Mouse (Mus musculus): ENCODE data around the gene Fbln2.
"Not testable (repeated sequence)": the region's sequence is repeated elsewhere in the genome, so short reads cannot be mapped to it uniquely, and the experiment has no call there.

Fbln2 gene

GRCm38 (mm10) chr6:91212155-91212554 lies at the start of gene Fbln2:
Gene Fbln2, plus strand, starts transcription at chr6:91212455.
- DNase-seq (ENCODE audit: low read depth), result not testable (repeated sequence)

GRCm38 (mm10) chr6:91163195-91163911 lies 48.9 kb upstream of the Fbln2 start:
- DNase-seq (ENCODE audit: low read depth), result no peak

- peak; percentile 54 for DNase-seq (ENCODE audit: low read depth)
Observed at GRCm38 (mm10) chr6:91164584-91164983, 47.7 kb upstream of the Fbln2 start.

GRCm38 (mm10) chr6:91165210-91165609 lies 47.0 kb upstream of the Fbln2 start:
- DNase-seq (ENCODE audit: low read depth), result peak; percentile 87

- no peak for DNase-seq (ENCODE audit: low read depth)
Observed at GRCm38 (mm10) chr6:91167828-91168227, 44.4 kb upstream of the Fbln2 start.

GRCm38 (mm10) chr6:91169129-91169528 lies 43.1 kb upstream of the Fbln2 start:
- no peak for DNase-seq (ENCODE audit: low read depth)

GRCm38 (mm10) chr6:91171396-91171895 lies 40.8 kb upstream of the Fbln2 start:
- no peak for DNase-seq (ENCODE audit: low read depth)

GRCm38 (mm10) chr6:91172381-91172780 lies 39.9 kb upstream of the Fbln2 start:
- no peak for DNase-seq (ENCODE audit: low read depth)

- peak; percentile 90 for DNase-seq (ENCODE audit: low read depth)
Observed at GRCm38 (mm10) chr6:91173221-91173880, 38.9 kb upstream of the Fbln2 start.

GRCm38 (mm10) chr6:91174211-91174610 lies 38.0 kb upstream of the Fbln2 start:
- no peak for DNase-seq (ENCODE audit: low read depth)

- DNase-seq (ENCODE audit: low read depth), result peak; percentile 69
Observed at GRCm38 (mm10) chr6:91180767-91181171, 31.5 kb upstream of the Fbln2 start.

- DNase-seq (ENCODE audit: low read depth), result no peak
Observed at GRCm38 (mm10) chr6:91181320-91181719, 30.9 kb upstream of the Fbln2 start.

- DNase-seq (ENCODE audit: low read depth), result no peak
Observed at GRCm38 (mm10) chr6:91182075-91182490, 30.2 kb upstream of the Fbln2 start.

- DNase-seq (ENCODE audit: low read depth), result no peak
Observed at GRCm38 (mm10) chr6:91183041-91183440, 29.2 kb upstream of the Fbln2 start.

- DNase-seq (ENCODE audit: low read depth), result peak; percentile 45
Observed at GRCm38 (mm10) chr6:91183980-91184379, 28.3 kb upstream of the Fbln2 start.

GRCm38 (mm10) chr6:91184776-91185175 lies 27.5 kb upstream of the Fbln2 start:
- DNase-seq (ENCODE audit: low read depth), result no peak

- DNase-seq (ENCODE audit: low read depth), result no peak
Observed at GRCm38 (mm10) chr6:91185502-91185901, 26.8 kb upstream of the Fbln2 start.

GRCm38 (mm10) chr6:91186161-91186931 lies 25.9 kb upstream of the Fbln2 start:
- peak; percentile 50 for DNase-seq (ENCODE audit: low read depth)

- DNase-seq (ENCODE audit: low read depth), result peak; percentile 74
Observed at GRCm38 (mm10) chr6:91186934-91187333, 25.3 kb upstream of the Fbln2 start.

GRCm38 (mm10) chr6:91187871-91188270 lies 24.4 kb upstream of the Fbln2 start:
- DNase-seq (ENCODE audit: low read depth), result no peak

GRCm38 (mm10) chr6:91189971-91190370 lies 22.3 kb upstream of the Fbln2 start:
- DNase-seq (ENCODE audit: low read depth), result no peak

- no peak for DNase-seq (ENCODE audit: low read depth)
Observed at GRCm38 (mm10) chr6:91191465-91191864, 20.8 kb upstream of the Fbln2 start.

GRCm38 (mm10) chr6:91192421-91192820 lies 19.8 kb upstream of the Fbln2 start:
- peak; percentile 85 for DNase-seq (ENCODE audit: low read depth)
